Mouse (Mus musculus): ENCODE measurements around the gene Focad. TPM values are rescaled to one million over a fixed set of nuclear protein-coding genes. Genes with fewer than 3 reads are reported as not detected.

The Focad gene
- polyA plus RNA-seq, 1 experiment from 2014 or later: 18.6 TPM

- Histone ChIP-seq H3K9me3 (ENCODE audit: control insufficient read depth, low read length) (no peaks in the 10 kb centered on the region), H3K4me1 (ENCODE audit: control insufficient read depth, insufficient read depth, low read length) (no peaks in the 10 kb centered on the region), H3K36me3 (ENCODE audit: control insufficient read depth, insufficient read depth, low read length) (no peaks in the 10 kb centered on the region), H3K4me2 (ENCODE audit: low read depth, low read length) (no peak overlapping the region), H3K9ac (ENCODE audit: low read depth, low read length) (no peak overlapping the region), H3K27ac (replicated peaks; ENCODE audit: low read depth, low read length) (no peak overlapping the region), H3K4me3 (ENCODE audit: low read depth, low read length) (no peak overlapping the region), H3K27me3 (replicated peaks; ENCODE audit: control insufficient read depth, insufficient read depth, low read length) (no peaks in the 10 kb centered on the region)
- DNase-seq (ENCODE audit: low spot score) (no peak), ATAC-seq (ENCODE audit: low read depth) (no peak)
- WGBS: 91% methylated on average over 2 of the region's 2 CpGs
Measured at GRCm38 (mm10) chr4:88243834-88244233, 149.4 kb downstream of the Focad start.

GRCm38 (mm10) chr4:88245494-88245893, 151.1 kb downstream of the Focad start:
- no peaks in the 10 kb centered on the region for H3K9me3 ChIP-seq (ENCODE audit: control insufficient read depth, low read length)
- H3K4me3 ChIP-seq (ENCODE audit: low read depth, low read length): no peak overlapping the region
- no peak overlapping the region for H3K27ac ChIP-seq (replicated peaks; ENCODE audit: low read depth, low read length)
- no peak overlapping the region for H3K9ac ChIP-seq (ENCODE audit: low read depth, low read length)
- no peak overlapping the region for H3K4me2 ChIP-seq (ENCODE audit: low read depth, low read length)
- ATAC-seq (ENCODE audit: low read depth) (no peak), DNase-seq (ENCODE audit: low spot score) (no peak)
- 82% methylated on average over 4 of the region's 4 CpGs for WGBS
- no peaks in the 10 kb centered on the region for H3K36me3 ChIP-seq (ENCODE audit: control insufficient read depth, insufficient read depth, low read length)
- no peaks in the 10 kb centered on the region for H3K27me3 ChIP-seq (replicated peaks; ENCODE audit: control insufficient read depth, insufficient read depth, low read length)
- H3K4me1 ChIP-seq (ENCODE audit: control insufficient read depth, insufficient read depth, low read length): no peaks in the 10 kb centered on the region

- Histone ChIP-seq H3K4me2 (ENCODE audit: low read depth, low read length) (no peak overlapping the region), H3K36me3 (ENCODE audit: control insufficient read depth, insufficient read depth, low read length) (no peaks in the 10 kb centered on the region), H3K9ac (ENCODE audit: low read depth, low read length) (no peak overlapping the region), H3K4me1 (ENCODE audit: control insufficient read depth, insufficient read depth, low read length) (no peaks in the 10 kb centered on the region), H3K27me3 (replicated peaks; ENCODE audit: control insufficient read depth, insufficient read depth, low read length) (no peaks in the 10 kb centered on the region), H3K27ac (replicated peaks; ENCODE audit: low read depth, low read length) (no peak overlapping the region), H3K9me3 (ENCODE audit: control insufficient read depth, low read length) (no peaks in the 10 kb centered on the region), H3K4me3 (ENCODE audit: low read depth, low read length) (no peak overlapping the region)
- 82% methylated on average over 5 of the region's 5 CpGs for WGBS
- ATAC-seq (ENCODE audit: low read depth) (no peak), DNase-seq (ENCODE audit: low spot score) (no peak)
Measured at GRCm38 (mm10) chr4:88261349-88261748, 166.9 kb downstream of the Focad start.

- Histone ChIP-seq H3K4me1 (ENCODE audit: control insufficient read depth, insufficient read depth, low read length) (no peaks in the 10 kb centered on the region), H3K9ac (ENCODE audit: low read depth, low read length) (no peak overlapping the region), H3K4me2 (ENCODE audit: low read depth, low read length) (no peak overlapping the region), H3K27me3 (replicated peaks; ENCODE audit: control insufficient read depth, insufficient read depth, low read length) (no peaks in the 10 kb centered on the region), H3K9me3 (ENCODE audit: control insufficient read depth, low read length) (no peaks in the 10 kb centered on the region), H3K36me3 (ENCODE audit: control insufficient read depth, insufficient read depth, low read length) (no peaks in the 10 kb centered on the region), H3K4me3 (ENCODE audit: low read depth, low read length) (no peak overlapping the region), H3K27ac (replicated peaks; ENCODE audit: low read depth, low read length) (no peak overlapping the region)
- no peak for ATAC-seq (ENCODE audit: low read depth)
- WGBS: 82% methylated on average over 1 of the region's 1 CpGs
- DNase-seq (ENCODE audit: low spot score): no peak
Measured at GRCm38 (mm10) chr4:88264536-88264935, 170.1 kb downstream of the Focad start.

DNA sequence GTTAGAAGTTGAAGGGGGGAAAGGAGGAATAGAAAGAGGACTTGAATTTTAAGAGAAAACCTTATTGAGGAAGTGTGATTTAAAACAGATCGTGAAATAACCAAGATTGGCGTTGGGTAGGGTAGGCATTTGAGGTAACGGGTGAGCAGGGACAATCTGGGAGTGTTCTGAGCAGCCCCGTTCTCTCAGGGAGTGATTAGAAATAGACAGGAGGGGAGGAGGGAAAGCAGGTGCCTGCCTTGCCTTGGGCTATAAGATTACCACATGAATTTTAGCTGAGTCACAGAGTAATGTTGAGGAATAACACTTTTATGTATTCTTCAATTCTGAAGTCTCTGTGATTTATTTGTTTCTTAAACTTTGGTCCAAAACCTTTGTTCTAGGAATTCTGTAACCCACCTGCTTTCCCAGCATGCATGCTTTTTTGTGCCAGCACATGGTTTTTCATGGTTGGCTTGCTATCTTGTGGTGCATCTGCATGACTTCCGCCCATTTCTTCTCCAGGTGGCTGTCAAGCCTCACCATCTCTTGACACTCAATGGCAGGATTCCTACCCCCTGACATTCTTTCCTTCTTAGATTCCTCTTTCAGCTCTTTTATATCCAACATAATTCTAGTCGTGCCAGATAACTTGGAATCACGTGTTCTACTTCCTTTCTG, 176.1 kb downstream of the Focad start:
- Histone ChIP-seq H3K4me2 (ENCODE audit: low read depth, low read length) (no peak overlapping the region), H3K4me3 (ENCODE audit: low read depth, low read length) (no peak overlapping the region), H3K9ac (ENCODE audit: low read depth, low read length) (no peak overlapping the region), H3K4me1 (ENCODE audit: control insufficient read depth, insufficient read depth, low read length) (no peaks in the 10 kb centered on the region), H3K27me3 (replicated peaks; ENCODE audit: control insufficient read depth, insufficient read depth, low read length) (no peaks in the 10 kb centered on the region), H3K27ac (replicated peaks; ENCODE audit: low read depth, low read length) (no peak overlapping the region), H3K36me3 (ENCODE audit: control insufficient read depth, insufficient read depth, low read length) (no peaks in the 10 kb centered on the region), H3K9me3 (ENCODE audit: control insufficient read depth, low read length) (no peaks in the 10 kb centered on the region)
- WGBS: 70% methylated on average over 7 of the region's 7 CpGs
- no peak for ATAC-seq (ENCODE audit: low read depth)
- no peak for DNase-seq (ENCODE audit: low spot score)

DNA sequence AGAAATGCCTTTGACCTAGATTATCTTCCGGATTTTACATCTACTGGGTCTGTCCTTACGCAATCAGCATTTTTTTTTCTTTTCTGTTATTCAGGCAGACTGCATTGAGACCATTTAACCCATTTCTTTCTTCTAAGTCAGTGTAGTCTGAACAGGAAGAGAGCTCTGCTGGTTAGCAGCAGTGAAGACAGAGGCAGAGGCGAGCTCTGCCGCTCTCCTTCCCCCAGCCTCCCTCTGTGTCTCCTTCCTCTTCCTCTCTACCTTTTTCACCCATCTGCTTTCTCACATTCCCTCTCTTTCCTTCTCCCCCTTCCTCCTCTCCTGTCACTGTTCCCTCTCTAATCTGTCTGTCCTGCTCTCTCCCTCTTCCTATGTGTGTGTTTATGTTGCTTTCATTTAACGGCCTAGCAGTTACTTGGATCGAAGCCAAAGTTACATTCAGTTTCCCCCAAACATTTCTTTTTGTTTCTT, 181.2 kb downstream of the Focad start:
- no peak overlapping the region for H3K27ac ChIP-seq (replicated peaks; ENCODE audit: low read depth, low read length)
- no peak overlapping the region for H3K4me2 ChIP-seq (ENCODE audit: low read depth, low read length)
- peak; percentile 38 for DNase-seq (ENCODE audit: low spot score)

DNA sequence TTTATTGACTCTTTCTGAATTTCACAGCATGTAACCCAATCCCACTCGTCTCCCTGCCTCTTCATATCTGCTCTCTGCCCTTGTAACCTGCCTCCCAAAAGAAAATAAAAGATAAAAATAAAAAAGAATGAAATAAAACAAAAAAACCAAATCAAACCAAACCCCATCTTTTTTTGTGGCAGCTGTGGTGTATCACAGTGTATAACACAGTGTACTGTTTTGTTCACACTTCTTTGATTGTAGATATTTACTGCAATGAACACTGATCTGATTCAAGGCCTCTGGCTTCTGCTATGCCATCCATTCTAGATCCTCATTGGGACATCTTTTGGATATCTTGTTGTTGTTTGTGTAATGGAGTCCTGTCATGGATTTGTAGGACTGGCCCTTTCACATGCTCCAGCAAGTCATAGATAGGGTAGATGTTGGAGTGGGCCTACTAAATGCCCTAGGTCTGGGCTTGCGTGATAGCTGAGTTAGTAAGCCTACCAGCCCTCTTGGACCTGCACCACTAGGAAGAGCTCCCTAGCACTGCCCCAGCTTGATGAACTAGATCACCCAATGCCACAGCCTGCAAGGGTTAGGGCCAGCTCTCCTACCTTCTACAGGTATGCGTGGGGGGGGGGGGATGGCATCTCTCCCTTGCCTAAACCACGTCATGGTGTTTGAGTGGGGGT, 181.8 kb downstream of the Focad start:
- Histone ChIP-seq H3K9ac (ENCODE audit: low read depth, low read length) (no peak overlapping the region), H3K4me2 (ENCODE audit: low read depth, low read length) (no peak overlapping the region), H3K27ac (replicated peaks; ENCODE audit: low read depth, low read length) (no peak overlapping the region), H3K4me1 (ENCODE audit: control insufficient read depth, insufficient read depth, low read length) (no peaks in the 10 kb centered on the region), H3K4me3 (ENCODE audit: low read depth, low read length) (no peak overlapping the region), H3K9me3 (ENCODE audit: control insufficient read depth, low read length) (no peaks in the 10 kb centered on the region), H3K27me3 (replicated peaks; ENCODE audit: control insufficient read depth, insufficient read depth, low read length) (no peaks in the 10 kb centered on the region), H3K36me3 (ENCODE audit: control insufficient read depth, insufficient read depth, low read length) (no peaks in the 10 kb centered on the region)
- ATAC-seq (ENCODE audit: low read depth): no peak
- 68% methylated on average over 4 of the region's 4 CpGs for WGBS
- DNase-seq (ENCODE audit: low spot score): no peak

More for the DNA sequence above, 181.2 kb downstream of the Focad start:
- 33% methylated on average over 6 of the region's 6 CpGs for WGBS
- Histone ChIP-seq H3K27me3 (replicated peaks; ENCODE audit: control insufficient read depth, insufficient read depth, low read length) (no peaks in the 10 kb centered on the region), H3K9ac (ENCODE audit: low read depth, low read length) (no peak overlapping the region), H3K4me3 (ENCODE audit: low read depth, low read length) (no peak overlapping the region), H3K36me3 (ENCODE audit: control insufficient read depth, insufficient read depth, low read length) (no peaks in the 10 kb centered on the region), H3K9me3 (ENCODE audit: control insufficient read depth, low read length) (no peaks in the 10 kb centered on the region), H3K4me1 (ENCODE audit: control insufficient read depth, insufficient read depth, low read length) (no peaks in the 10 kb centered on the region)
- no peak for ATAC-seq (ENCODE audit: low read depth)

DNA sequence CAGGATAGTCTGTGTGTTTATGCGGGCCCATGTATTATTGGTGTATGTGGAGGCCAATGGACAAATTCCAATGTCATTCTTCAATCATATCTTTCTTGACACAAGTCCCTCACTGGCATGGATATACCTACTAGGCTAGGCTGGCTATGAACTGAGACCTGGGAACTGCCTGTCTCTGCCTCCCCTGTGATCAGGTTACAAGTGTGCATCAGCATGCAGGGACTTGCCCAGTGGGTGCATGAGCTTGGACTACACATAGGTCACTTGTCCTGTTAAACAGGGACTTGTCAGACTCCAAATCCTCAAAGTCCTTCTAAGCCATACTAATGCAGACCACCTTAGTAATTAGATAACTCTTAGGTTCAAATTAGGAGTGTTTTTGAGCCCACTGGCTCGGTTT, 184.1 kb downstream of the Focad start:
- no peak overlapping the region for H3K4me3 ChIP-seq (ENCODE audit: low read depth, low read length)
- no peaks in the 10 kb centered on the region for H3K36me3 ChIP-seq (ENCODE audit: control insufficient read depth, insufficient read depth, low read length)
- H3K9ac ChIP-seq (ENCODE audit: low read depth, low read length): no peak overlapping the region
- 88% methylated on average over 2 of the region's 2 CpGs for WGBS
- no peak for DNase-seq (ENCODE audit: low spot score)
- H3K27ac ChIP-seq (replicated peaks; ENCODE audit: low read depth, low read length): no peak overlapping the region
- H3K27me3 ChIP-seq (replicated peaks; ENCODE audit: control insufficient read depth, insufficient read depth, low read length): no peaks in the 10 kb centered on the region
- no peak for ATAC-seq (ENCODE audit: low read depth)
- no peaks in the 10 kb centered on the region for H3K4me1 ChIP-seq (ENCODE audit: control insufficient read depth, insufficient read depth, low read length)
- no peak overlapping the region for H3K4me2 ChIP-seq (ENCODE audit: low read depth, low read length)
- H3K9me3 ChIP-seq (ENCODE audit: control insufficient read depth, low read length): no peaks in the 10 kb centered on the region

GRCm38 (mm10) chr4:88280536-88280935, 186.1 kb downstream of the Focad start:
- Histone ChIP-seq H3K9ac (ENCODE audit: low read depth, low read length) (no peak overlapping the region), H3K4me3 (ENCODE audit: low read depth, low read length) (no peak overlapping the region), H3K9me3 (ENCODE audit: control insufficient read depth, low read length) (no peaks in the 10 kb centered on the region), H3K4me2 (ENCODE audit: low read depth, low read length) (no peak overlapping the region), H3K4me1 (ENCODE audit: control insufficient read depth, insufficient read depth, low read length) (no peaks in the 10 kb centered on the region), H3K36me3 (ENCODE audit: control insufficient read depth, insufficient read depth, low read length) (no peaks in the 10 kb centered on the region), H3K27me3 (replicated peaks; ENCODE audit: control insufficient read depth, insufficient read depth, low read length) (no peaks in the 10 kb centered on the region), H3K27ac (replicated peaks; ENCODE audit: low read depth, low read length) (no peak overlapping the region)
- DNase-seq (ENCODE audit: low spot score): no peak
- 87% methylated on average over 2 of the region's 2 CpGs for WGBS
- no peak for ATAC-seq (ENCODE audit: low read depth)
